Mouse (Mus musculus) neural tube, embryonic 14.5 days (tissue): Measurements from ENCODE around the gene Zcwpw1. TPM values are rescaled to one million over a fixed set of nuclear protein-coding genes. Genes with fewer than 3 reads are reported as not detected.

Experiments used
- ATAC-seq: fragments of 200-750 bp; cut with Nextera tagmentation; 2 replicates; pipeline ENCODE4 v1.8.0; 2017; ENCODE audit warnings: low read depth, mild to moderate bottlenecking, moderate TSS enrichment, moderate library complexity
- H3K27ac ChIP-seq: fragments of 300-500 bp; sonication (generic); 2 replicates; pipeline ENCODE4 v1.5.1; 2014; ENCODE audit warnings: low read depth, mild to moderate bottlenecking, control low read depth, low read length, moderate library complexity, mixed read lengths
- H3K27me3 ChIP-seq: fragments of 300-500 bp; sonication (generic); 2 replicates; pipeline ENCODE4 v1.6.1; 2014; ENCODE audit warnings: low read length; ENCODE audit not compliant: control insufficient read depth, insufficient read depth
- H3K36me3 ChIP-seq: fragments of 300-500 bp; sonication (generic); 2 replicates; pipeline ENCODE4 v1.6.1; 2014; ENCODE audit warnings: low read length, mixed read lengths; ENCODE audit not compliant: control insufficient read depth, insufficient read depth
- H3K4me1 ChIP-seq: fragments of 300-500 bp; sonication (generic); 2 replicates; pipeline ENCODE4 v1.6.1; 2014; ENCODE audit warnings: low read length; ENCODE audit not compliant: control insufficient read depth, insufficient read depth
- H3K4me2 ChIP-seq: fragments of 300-500 bp; sonication (generic); 2 replicates; pipeline ENCODE4 v1.6.1; 2014; ENCODE audit warnings: mild to moderate bottlenecking, low read depth, low read length, control low read depth
- H3K4me3 ChIP-seq: fragments of 300-500 bp; sonication (generic); 2 replicates; pipeline ENCODE4 v1.5.1; 2014; ENCODE audit warnings: low read depth, low read length, control low read depth, mixed read lengths
- H3K9ac ChIP-seq: fragments of 300-500 bp; sonication (generic); replicated peaks from 2 replicates; pipeline ENCODE4 v1.6.1; 2014; ENCODE audit warnings: low read depth, mild to moderate bottlenecking, control low read depth, low read length, mixed read lengths
- H3K9me3 ChIP-seq: fragments of 300-500 bp; sonication (generic); 2 replicates; pipeline ENCODE4 v1.6.1; 2016; ENCODE audit warnings: low read length; ENCODE audit not compliant: control insufficient read depth
- WGBS: fragments of 180-500 bp; shearing (Covaris S2); extraction: QIAGEN DNeasy Blood & Tissue Kit; methylation state at CpG from one replicate; pipeline ENCODE4 v1.1.7; 2014; 5-methylcytosine and 5-hydroxymethylcytosine counted together
- polyA plus RNA-seq: library from polyadenylated mRNA; unstranded; fragments of >200 nt; fragmentation: Nextera tagmentation; extraction: Ambion mirVana; gene quantifications from 2 replicates; pipeline ENCODE4 v1.2.1, GENCODE M21; 2014

The Zcwpw1 gene
- polyA plus RNA-seq, 1 experiment from 2014 or later: 11.2 TPM

DNA sequence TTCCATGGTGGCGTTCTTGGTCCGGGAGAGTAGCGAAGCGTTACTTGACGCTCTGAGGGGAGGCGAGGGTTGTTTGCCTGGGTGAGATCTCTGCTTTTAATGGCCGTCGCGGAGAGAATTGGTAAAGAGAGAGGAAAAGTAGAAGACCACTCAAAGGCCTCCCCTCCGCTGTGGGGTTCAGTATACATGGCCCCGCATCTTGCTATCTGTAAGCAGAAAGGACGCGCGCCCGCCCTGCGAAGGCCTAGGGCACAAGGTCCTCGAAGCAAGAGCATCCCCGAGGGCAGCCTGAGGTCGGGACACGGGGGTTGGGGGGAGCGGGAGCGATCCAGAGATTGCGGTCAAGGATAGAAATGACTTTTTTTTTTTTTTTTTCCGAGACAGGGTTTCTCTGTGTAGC lies 573 bp downstream of the Zcwpw1 start:
- H3K9ac ChIP-seq: no peak overlapping the region
- 72% methylated on average over 24 of the region's 24 CpGs for WGBS
- ATAC-seq: no peak
- no peaks in the 10 kb centered on the region for H3K9me3 ChIP-seq
- peak overlapping the region; percentile 76 for H3K4me2 ChIP-seq
- H3K4me3 ChIP-seq: peak overlapping the region; percentile 82; the same call in 1 of the 2 replicates
- H3K27ac ChIP-seq: no peak overlapping the region
- H3K27me3 ChIP-seq: no peaks in the 10 kb centered on the region
- peaks cover 7% of the 10 kb centered on the region; the same call in 1 of the 2 replicates for H3K36me3 ChIP-seq
- peaks cover 21% of the 10 kb centered on the region for H3K4me1 ChIP-seq

DNA sequence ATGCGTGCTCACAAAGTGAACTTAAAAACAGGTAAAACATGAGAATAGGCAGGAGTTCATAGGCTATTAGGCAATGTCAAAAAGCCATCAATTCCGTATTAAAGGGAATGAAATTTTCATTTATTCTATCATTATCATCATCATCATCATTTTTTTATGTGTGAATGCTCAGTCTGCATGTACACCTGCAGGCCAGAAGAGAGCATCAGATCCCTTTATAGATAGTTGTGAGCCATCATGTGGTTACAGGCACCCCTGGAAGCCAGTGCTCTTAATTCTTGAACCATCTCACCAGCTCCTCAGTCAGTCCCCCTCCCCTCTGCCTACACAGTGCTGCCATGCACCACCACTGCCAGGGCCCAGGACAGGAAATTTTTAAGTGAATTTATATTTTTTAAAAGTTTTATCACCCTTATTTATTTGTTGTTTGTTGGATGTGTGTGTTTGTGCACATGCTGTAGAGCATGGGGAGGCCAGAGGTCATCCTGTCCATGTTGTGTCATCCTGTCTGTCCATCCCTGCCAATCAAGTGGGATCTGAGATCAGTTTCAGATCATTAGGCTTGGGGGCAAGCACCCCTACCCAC lies 1.4 kb downstream of the Zcwpw1 start:
- WGBS: 92% methylated on average over 2 of the region's 2 CpGs
- Histone ChIP-seq H3K27ac (no peak overlapping the region), H3K4me1 (peaks cover 12% of the 10 kb centered on the region), H3K9me3 (no peaks in the 10 kb centered on the region), H3K4me3 (no peak overlapping the region), H3K27me3 (no peaks in the 10 kb centered on the region), H3K36me3 (peaks cover 7% of the 10 kb centered on the region; the same call in 1 of the 2 replicates), H3K4me2 (no peak overlapping the region), H3K9ac (no peak overlapping the region)
- ATAC-seq: no peak

DNA sequence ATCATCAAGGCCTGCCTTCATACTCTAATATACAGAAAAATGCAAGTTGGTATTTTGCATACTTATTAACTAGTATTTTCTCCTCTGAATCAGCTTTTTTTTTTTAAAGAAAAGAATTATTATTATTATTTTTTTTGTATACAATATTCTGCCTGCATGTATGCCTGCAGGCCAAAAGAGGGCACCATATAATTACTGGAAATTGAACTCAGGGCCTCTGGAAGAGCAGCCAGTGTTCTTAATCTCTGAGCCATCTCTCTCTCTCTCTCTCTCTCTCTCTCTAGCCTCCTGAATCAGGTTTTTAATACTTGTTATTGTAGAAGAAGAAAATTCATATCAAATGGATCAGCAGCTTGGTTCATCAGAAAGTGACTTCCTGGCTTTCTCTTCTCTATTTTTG lies 4.0 kb downstream of the Zcwpw1 start:
- Histone ChIP-seq H3K36me3 (no peaks in the 10 kb centered on the region), H3K9ac (no peak overlapping the region), H3K4me1 (no peaks in the 10 kb centered on the region), H3K27me3 (no peaks in the 10 kb centered on the region), H3K27ac (no peak overlapping the region), H3K4me3 (no peak overlapping the region), H3K4me2 (no peak overlapping the region), H3K9me3 (no peaks in the 10 kb centered on the region)
- no peak for ATAC-seq

DNA sequence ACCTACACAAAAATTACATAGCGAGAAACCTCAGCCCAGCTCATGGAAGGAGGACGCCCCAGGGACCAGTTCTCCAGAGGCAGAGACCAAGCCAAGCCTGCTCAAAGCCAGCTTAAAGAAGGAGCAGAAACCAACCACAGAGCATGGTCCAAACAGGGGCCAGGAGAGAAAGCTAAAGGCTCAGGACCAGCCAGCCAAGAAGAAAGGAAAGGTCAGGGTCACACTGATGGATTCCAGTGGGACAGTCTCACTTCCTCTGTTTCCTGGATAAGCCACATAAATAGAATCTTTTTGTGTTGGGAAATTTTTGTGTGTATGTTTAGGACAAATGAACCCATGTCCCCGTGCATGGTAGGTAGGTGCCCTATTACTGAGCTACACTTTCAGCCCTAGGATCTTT lies 9.0 kb downstream of the Zcwpw1 start:
- no peak overlapping the region for H3K27ac ChIP-seq
- WGBS: 73% methylated on average over 3 of the region's 3 CpGs
- H3K9ac ChIP-seq: no peak overlapping the region
- no peak overlapping the region for H3K4me3 ChIP-seq
- H3K4me1 ChIP-seq: no peaks in the 10 kb centered on the region
- no peak overlapping the region for H3K4me2 ChIP-seq
- H3K27me3 ChIP-seq: no peaks in the 10 kb centered on the region
- no peak for ATAC-seq
- H3K9me3 ChIP-seq: no peaks in the 10 kb centered on the region
- H3K36me3 ChIP-seq: no peaks in the 10 kb centered on the region

DNA sequence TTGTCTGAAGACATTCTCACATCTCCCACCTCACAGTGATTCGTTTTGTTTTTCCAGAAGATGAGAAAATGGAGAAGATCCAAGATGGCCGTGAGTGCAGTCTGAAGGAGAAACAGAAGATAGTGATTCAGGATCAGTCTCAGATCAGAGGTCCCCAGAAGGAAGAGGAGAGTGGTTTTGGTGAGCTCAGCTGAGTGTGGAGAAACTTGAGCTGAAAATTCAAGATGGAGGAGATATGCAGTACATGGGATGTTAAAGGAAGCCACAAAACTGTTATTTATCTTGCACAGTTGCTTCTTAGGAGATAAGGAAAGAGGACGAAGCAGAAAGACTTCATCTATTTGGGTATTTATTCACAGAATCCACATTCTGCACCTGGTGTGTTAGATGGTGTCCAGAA lies 13.3 kb downstream of the Zcwpw1 start:
- Histone ChIP-seq H3K4me3 (no peak overlapping the region), H3K27me3 (no peaks in the 10 kb centered on the region), H3K4me1 (no peaks in the 10 kb centered on the region), H3K4me2 (no peak overlapping the region), H3K9me3 (no peaks in the 10 kb centered on the region), H3K27ac (no peak overlapping the region), H3K9ac (no peak overlapping the region), H3K36me3 (no peaks in the 10 kb centered on the region)
- ATAC-seq: no peak
- 86% methylated on average over 3 of the region's 3 CpGs for WGBS

DNA sequence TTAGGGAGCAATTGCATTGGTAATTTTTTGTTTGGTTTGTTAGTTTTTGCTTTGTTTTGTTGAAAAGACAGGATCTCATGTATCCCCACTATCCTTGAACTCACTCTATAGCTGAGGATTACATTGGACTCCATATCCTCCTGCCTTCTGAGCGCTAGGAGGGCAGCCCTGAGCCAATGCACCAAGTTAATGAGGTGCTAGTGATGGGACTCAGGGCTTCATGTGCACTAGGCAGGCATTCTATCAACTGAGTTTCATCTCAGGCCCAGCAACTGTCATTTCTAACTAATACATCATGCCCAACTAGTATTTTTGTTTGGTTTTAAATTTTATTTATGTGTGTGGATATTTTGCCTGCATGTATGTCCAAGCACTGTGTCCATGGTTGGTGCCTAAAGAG lies 18.6 kb downstream of the Zcwpw1 start:
- Histone ChIP-seq H3K4me2 (no peak overlapping the region), H3K27ac (no peak overlapping the region), H3K36me3 (no peaks in the 10 kb centered on the region), H3K27me3 (no peaks in the 10 kb centered on the region), H3K4me1 (no peaks in the 10 kb centered on the region), H3K9me3 (no peaks in the 10 kb centered on the region), H3K9ac (no peak overlapping the region), H3K4me3 (no peak overlapping the region)
- WGBS: 83% methylated on average over 1 of the region's 1 CpGs
- no peak for ATAC-seq

DNA sequence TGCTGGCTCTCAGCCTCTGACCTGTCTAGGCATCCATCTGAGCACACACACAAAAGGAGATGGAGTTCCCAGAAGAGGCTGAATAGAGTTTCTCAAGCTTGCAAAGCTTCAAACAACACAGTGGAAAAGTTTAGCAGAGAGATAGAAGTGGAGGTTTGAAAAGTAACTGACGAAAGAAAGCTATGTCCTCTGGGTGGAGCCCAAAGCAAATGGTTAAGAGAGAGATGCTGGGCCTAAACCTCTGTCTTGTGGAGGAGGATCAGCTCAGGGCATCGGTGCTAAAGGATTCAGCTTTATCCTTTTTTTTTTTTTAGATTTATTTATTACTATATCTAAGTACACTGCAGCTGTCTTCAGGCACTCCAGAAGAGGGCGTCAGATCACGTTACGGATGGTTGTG lies 20.7 kb downstream of the Zcwpw1 start:
- Histone ChIP-seq H3K36me3 (no peaks in the 10 kb centered on the region), H3K4me3 (no peak overlapping the region), H3K4me1 (no peaks in the 10 kb centered on the region), H3K4me2 (no peak overlapping the region), H3K27ac (no peak overlapping the region), H3K27me3 (no peaks in the 10 kb centered on the region), H3K9me3 (no peaks in the 10 kb centered on the region), H3K9ac (no peak overlapping the region)
- ATAC-seq: no peak
- WGBS: 88% methylated on average over 5 of the region's 5 CpGs

DNA sequence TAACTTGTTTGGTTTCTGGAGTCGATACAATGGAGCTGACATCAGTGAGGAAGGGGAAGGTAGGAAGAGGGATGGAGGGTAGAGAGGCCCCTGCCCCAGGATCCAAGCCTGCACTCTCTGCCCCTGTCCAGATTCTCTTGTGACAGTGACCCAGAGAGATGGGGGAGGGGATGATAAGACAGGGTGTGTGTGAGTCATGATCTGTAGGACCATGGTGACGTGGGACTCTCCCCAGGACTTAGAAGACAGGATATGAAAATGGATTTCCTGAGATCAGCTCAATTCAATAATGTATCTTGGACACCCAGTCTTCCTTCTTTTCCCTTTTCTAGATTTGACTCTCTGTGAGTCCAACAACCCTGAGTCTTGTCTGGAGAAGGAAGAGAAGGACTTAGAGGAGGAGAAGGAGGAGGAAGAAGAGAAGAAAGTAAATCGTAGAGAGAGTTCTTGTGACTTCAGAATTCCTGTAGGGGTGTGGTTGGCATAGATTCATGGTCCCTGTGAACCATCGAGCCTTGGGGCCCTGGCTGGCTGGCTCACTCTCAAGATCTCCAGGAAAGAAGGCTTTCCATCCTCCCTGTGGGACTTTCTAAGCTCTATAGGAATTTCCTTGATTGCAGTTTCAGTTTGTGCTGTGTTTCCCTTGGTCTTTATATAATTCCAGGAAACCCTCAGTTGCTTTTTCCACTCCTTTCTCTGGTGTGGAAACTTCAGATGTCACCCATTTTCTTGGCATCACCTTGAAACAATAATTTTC lies 30.0 kb downstream of the Zcwpw1 start:
- no peak for ATAC-seq
- Histone ChIP-seq H3K4me2 (no peak overlapping the region), H3K4me1 (no peaks in the 10 kb centered on the region), H3K9me3 (no peaks in the 10 kb centered on the region), H3K9ac (no peak overlapping the region), H3K4me3 (no peak overlapping the region), H3K27me3 (no peaks in the 10 kb centered on the region), H3K27ac (no peak overlapping the region), H3K36me3 (no peaks in the 10 kb centered on the region)
- WGBS: 80% methylated on average over 4 of the region's 4 CpGs

DNA sequence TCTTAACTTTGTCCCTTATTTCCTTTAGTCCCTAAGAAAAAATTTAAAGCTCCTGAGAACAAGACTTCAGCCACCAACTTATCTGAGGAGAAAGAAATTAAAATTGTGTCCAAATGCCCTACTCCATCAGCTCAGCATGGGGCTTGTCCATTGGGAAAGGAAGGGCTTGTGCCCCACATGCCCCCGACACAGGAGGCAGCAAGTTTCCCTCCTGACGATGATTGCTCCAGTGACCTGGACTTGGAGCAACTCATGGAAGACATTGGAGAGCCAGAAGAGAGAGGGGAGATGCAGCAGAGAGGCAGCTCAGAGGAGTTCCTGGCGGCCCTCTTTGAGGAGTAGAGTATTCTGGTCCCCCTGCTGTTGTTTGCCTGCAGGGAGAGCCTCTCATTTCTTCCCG lies 34.5 kb downstream of the Zcwpw1 start:
- 72% methylated on average over 4 of the region's 4 CpGs for WGBS
- H3K27me3 ChIP-seq: no peaks in the 10 kb centered on the region

More for the DNA sequence above, 34.5 kb downstream of the Zcwpw1 start:
- H3K9ac ChIP-seq: no peak overlapping the region
- no peaks in the 10 kb centered on the region for H3K4me1 ChIP-seq
- H3K36me3 ChIP-seq: no peaks in the 10 kb centered on the region
- no peak overlapping the region for H3K4me2 ChIP-seq
- no peak overlapping the region for H3K27ac ChIP-seq
- no peaks in the 10 kb centered on the region for H3K9me3 ChIP-seq
- no peak for ATAC-seq
- no peak overlapping the region for H3K4me3 ChIP-seq
